Mouse (Mus musculus) thymus, adult 2 months (tissue): ENCODE data around the gene Aifm1. TPM values are rescaled to one million over a fixed set of nuclear protein-coding genes. Genes with fewer than 3 reads are reported as not detected.
A peak's percentile ranks its signal among the peaks of the same experiment; 100 is the strongest.
"Not testable (repeated sequence)": the region's sequence is repeated elsewhere in the genome, so short reads cannot be mapped to it uniquely, and the experiment has no call there.

Source experiments
- DNase-seq: peaks from one replicate; pipeline ENCODE4 v3.0.0; 2021
- H3K27ac ChIP-seq: fragments of 200-500 bp; 2 replicates; pipeline ENCODE4 v1.5.1; 2012; ENCODE audit warnings: low read length, control low read depth; ENCODE audit not compliant: control insufficient read depth, insufficient read depth
- H3K27me3 ChIP-seq: fragments of 200-500 bp; 2 replicates; pipeline ENCODE4 v1.6.1; 2012; ENCODE audit warnings: mild to moderate bottlenecking, low read length, moderate library complexity, mixed read lengths; ENCODE audit not compliant: control insufficient read depth, insufficient read depth
- H3K36me3 ChIP-seq: fragments of 200-500 bp; 2 replicates; pipeline ENCODE4 v1.6.1; 2012; ENCODE audit warnings: mild to moderate bottlenecking, low read length, moderate library complexity; ENCODE audit not compliant: control insufficient read depth, insufficient read depth
- H3K4me1 ChIP-seq: fragments of 200-500 bp; replicated peaks from 2 replicates; pipeline ENCODE4 v1.6.1; 2012; ENCODE audit warnings: low read length; ENCODE audit not compliant: control insufficient read depth, insufficient read depth
- H3K4me3 ChIP-seq: fragments of 200-500 bp; 2 replicates; pipeline ENCODE4 v1.5.1; 2012; ENCODE audit warnings: mild to moderate bottlenecking, low read length, control low read depth, moderate library complexity; ENCODE audit not compliant: control insufficient read depth, insufficient read depth
- CTCF ChIP-seq: fragments of 200-500 bp; IDR thresholded peaks from 2 replicates; pipeline ENCODE4 v1.5.1; 2012; ENCODE audit warnings: mild to moderate bottlenecking, control low read depth, low read length, moderate library complexity, borderline replicate concordance; ENCODE audit not compliant: control insufficient read depth, poor library complexity, insufficient read depth; ENCODE audit errors: extremely low read depth
- POLR2A ChIP-seq: fragments of 200-500 bp; IDR thresholded peaks from 2 replicates; pipeline ENCODE4 v1.6.1; 2012; ENCODE audit warnings: mild to moderate bottlenecking, low read length, control low read depth, moderate library complexity; ENCODE audit not compliant: control insufficient read depth, poor library complexity, insufficient read depth; ENCODE audit errors: extremely low read depth
- WGBS: fragments of 180-500 bp; shearing (Covaris S2); methylation state at CpG from one replicate; pipeline ENCODE4 v1.1.7; 2018; 5-methylcytosine and 5-hydroxymethylcytosine counted together
- polyA plus RNA-seq: library from polyadenylated mRNA; depleted of rRNA; stranded (reverse); fragments of >200 nt; gene quantifications from 2 replicates; pipeline ENCODE4 v1.2.3, GENCODE M21; 2012

Gene Aifm1
- polyA plus RNA-seq, 1 experiment, result 12.1 TPM

GRCm38 (mm10) chrX:48439036-48439435, 74.3 kb downstream of the Aifm1 start:
- TF ChIP-seq POLR2A (no peak), CTCF (no peak)
- Histone ChIP-seq H3K27me3 (no peaks in the 10 kb centered on the region), H3K4me1 (peaks cover 50% of the 10 kb centered on the region), H3K27ac (peak overlapping the region; percentile 37; the same call in 1 of the 2 replicates), H3K36me3 (no peaks in the 10 kb centered on the region), H3K4me3 (no peak overlapping the region)
- DNase-seq, result peak; percentile 22
- 32% methylated on average over 4 of the region's 4 CpGs for WGBS

- peaks cover 59% of the 10 kb centered on the region for H3K4me1 ChIP-seq
- 64% methylated on average over 6 of the region's 7 CpGs for WGBS
- not testable (repeated sequence) for H3K27me3 ChIP-seq, DNase-seq, H3K4me3 ChIP-seq, H3K36me3 ChIP-seq
- peak overlapping the region; percentile 89 for H3K27ac ChIP-seq
Observed at GRCm38 (mm10) chrX:48436082-48436481, 77.3 kb downstream of the Aifm1 start.

GRCm38 (mm10) chrX:48435477-48435900, 77.9 kb downstream of the Aifm1 start:
- Histone ChIP-seq H3K4me3 (no peak overlapping the region), H3K4me1 (peaks cover 63% of the 10 kb centered on the region), H3K27ac (peak overlapping the region; percentile 89), H3K36me3 (no peaks in the 10 kb centered on the region), H3K27me3 (no peaks in the 10 kb centered on the region)
- WGBS, result 3% methylated on average over 9 of the region's 9 CpGs
- peak; percentile 57 for DNase-seq
- TF ChIP-seq CTCF (no peak), POLR2A (no peak)

- TF ChIP-seq CTCF, result no peak
- no peak for TF ChIP-seq POLR2A
- peak overlapping the region; percentile 72 for H3K27ac ChIP-seq
- no peaks in the 10 kb centered on the region for H3K36me3 ChIP-seq
- 100% methylated on average over 1 of the region's 1 CpGs for WGBS
- peaks cover 62% of the 10 kb centered on the region for H3K4me1 ChIP-seq
- no peaks in the 10 kb centered on the region for H3K27me3 ChIP-seq
- no peak for DNase-seq
- H3K4me3 ChIP-seq, result no peak overlapping the region
Observed at GRCm38 (mm10) chrX:48434251-48434650, 79.1 kb downstream of the Aifm1 start.

- H3K36me3 ChIP-seq, result no peaks in the 10 kb centered on the region
- peaks cover 58% of the 10 kb centered on the region for H3K4me1 ChIP-seq
- H3K27ac ChIP-seq, result peak overlapping the region; percentile 95
- peak overlapping the region; percentile 61 for H3K4me3 ChIP-seq
- no peaks in the 10 kb centered on the region for H3K27me3 ChIP-seq
- WGBS, result 2% methylated on average over 6 of the region's 6 CpGs
- peak; percentile 89 for DNase-seq
- no peak for TF ChIP-seq POLR2A
- TF ChIP-seq CTCF, result no peak
Observed at GRCm38 (mm10) chrX:48433527-48433899, 79.8 kb downstream of the Aifm1 start.

GRCm38 (mm10) chrX:48432599-48433526, 80.5 kb downstream of the Aifm1 start:
- peak overlapping the region; percentile 61 for H3K4me3 ChIP-seq
- H3K27ac ChIP-seq, result peak overlapping the region; percentile 91
- DNase-seq, result no peak
- no peaks in the 10 kb centered on the region for H3K36me3 ChIP-seq
- peaks cover 62% of the 10 kb centered on the region for H3K4me1 ChIP-seq
- no peaks in the 10 kb centered on the region for H3K27me3 ChIP-seq
- TF ChIP-seq CTCF (no peak), POLR2A (no peak)
- WGBS, result 12% methylated on average over 15 of the region's 15 CpGs

GRCm38 (mm10) chrX:48429538-48429937, 83.8 kb downstream of the Aifm1 start:
- WGBS, result under 1% methylated on average over 6 of the region's 6 CpGs
- Histone ChIP-seq H3K27me3 (no peaks in the 10 kb centered on the region), H3K36me3 (no peaks in the 10 kb centered on the region), H3K27ac (peak overlapping the region; percentile 75; the same call in 1 of the 2 replicates), H3K4me1 (peaks cover 69% of the 10 kb centered on the region), H3K4me3 (no peak overlapping the region)
- peak; percentile 73 for DNase-seq
- TF ChIP-seq POLR2A (no peak), CTCF (no peak)
